Comparison of ENCODE assay signal across 11 mouse cellular contexts in the genomic region with DNA sequence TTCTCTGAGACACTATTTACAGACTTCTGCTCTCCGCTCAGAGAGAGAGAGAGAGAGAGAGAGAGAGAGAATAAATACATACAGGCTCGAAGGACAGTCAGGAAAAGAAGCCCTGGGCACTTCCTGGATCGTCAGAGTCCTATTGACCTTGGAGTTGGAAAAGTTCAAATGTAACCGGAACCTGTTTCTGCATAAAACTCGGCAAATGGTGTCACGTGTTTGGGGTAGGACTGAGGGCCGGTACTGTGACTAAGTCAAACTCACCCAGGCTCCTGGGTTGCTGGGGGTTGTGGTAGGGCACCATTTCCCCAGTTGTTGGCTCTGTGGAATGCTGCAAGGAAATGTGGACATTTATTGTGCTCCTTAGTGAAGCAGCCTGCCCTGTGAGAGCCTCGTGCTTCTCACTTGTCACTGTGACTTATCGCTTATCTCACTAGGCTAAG. TPM values are rescaled to one million over a fixed set of nuclear protein-coding genes. Genes with fewer than 3 reads are reported as not detected.
DNase-seq lines count a peak whose midpoint lies in the region; ATAC-seq and TF ChIP-seq lines count a peak whose summit lies in the region.
"Had no signal": no experiment of that assay in that cellular context is flagged by ENCODE, and none has a peak within 500 bp of the region (broad histone marks: within the 10 kb centered on the region; RNA-seq: fewer than 3 reads in every experiment).

No protein-coding gene starts in this region.

- H3K4me2 ChIP-seq in lung, embryonic 14.5 days, result peak overlapping the region; percentile 46
- no peak overlapping the region for H3K4me2 ChIP-seq in stomach, embryonic 14.5 days (replicated peaks; ENCODE audit: low read depth, low read length)

- no peak for TF ChIP-seq CTCF in lung, embryonic 14.5 days (IDR thresholded peaks at IDR 0.05; ENCODE audit: low read depth)

- peak overlapping the region; percentile 81 for H3K27ac ChIP-seq in lung, embryonic 14.5 days (ENCODE audit: low read depth)
- H3K27ac ChIP-seq in stomach, embryonic 14.5 days (ENCODE audit: low read length), result peak overlapping the region; percentile 7; the same call in 1 of the 2 replicates

- no peaks in the 10 kb centered on the region for H3K9me3 ChIP-seq in lung, embryonic 14.5 days (ENCODE audit: low read depth, low read length)
- no peaks in the 10 kb centered on the region for H3K9me3 ChIP-seq in stomach, embryonic 14.5 days (ENCODE audit: control insufficient read depth, low read depth, low read length)

- no peak overlapping the region for H3K9ac ChIP-seq in lung, embryonic 14.5 days
- no peak overlapping the region for H3K9ac ChIP-seq in stomach, embryonic 14.5 days (replicated peaks; ENCODE audit: low read depth, low read length)

- peaks cover 28% of the 10 kb centered on the region for H3K4me1 ChIP-seq in lung, embryonic 14.5 days (ENCODE audit: insufficient read depth)
- peaks cover 17% of the 10 kb centered on the region for H3K4me1 ChIP-seq in stomach, embryonic 14.5 days (ENCODE audit: control insufficient read depth, insufficient read depth, low read length)

- H3K27me3 ChIP-seq in lung, embryonic 14.5 days (ENCODE audit: insufficient read depth, low read length), result no peaks in the 10 kb centered on the region
- no peaks in the 10 kb centered on the region for H3K27me3 ChIP-seq in stomach, embryonic 14.5 days (ENCODE audit: control insufficient read depth, insufficient read depth, low read length)

- intact Hi-C loops in gastrocnemius, postnatal 14 days (cut with DNase I; ENCODE audit: low total_unique reads), result no loop called here
- intact Hi-C loops in heart, postnatal 10 days (cut with DNase I), result no loop called here

- DNase-seq in gastrocnemius, adult 18-20 months (ENCODE audit: low spot score), result peak; percentile 61
- DNase-seq in gastrocnemius, postnatal 14 days, result no peak
- DNase-seq in lung, embryonic 14.5 days, result peak; percentile 30
- DNase-seq in lung, postnatal 14 days, result no peak
- peak; percentile 46 for DNase-seq in heart, postnatal 10 days
- DNase-seq in embryo, embryonic 10 days (ENCODE audit: low spot score), result no peak
- DNase-seq in retina, embryonic 14.5 days (ENCODE audit: low spot score), result no peak

- no peaks in the 10 kb centered on the region for H3K36me3 ChIP-seq in lung, embryonic 14.5 days (ENCODE audit: insufficient read depth)
- H3K36me3 ChIP-seq in stomach, embryonic 14.5 days (ENCODE audit: control insufficient read depth, insufficient read depth, low read length), result no peaks in the 10 kb centered on the region

- 14% methylated on average over 9 of the region's 9 CpGs for WGBS in lung, embryonic 14.5 days
- 30% methylated on average over 9 of the region's 9 CpGs for whole genome bisulfite sequencing in stomach, embryonic 14.5 days

- H3K4me3 ChIP-seq in lung, embryonic 14.5 days (ENCODE audit: low read depth, low read length), result no peak overlapping the region
- H3K4me3 ChIP-seq in stomach, embryonic 14.5 days (ENCODE audit: low read depth, low read length), result no peak overlapping the region

- 0 out of 2 replicates have a peak, but pooled peaks have one; percentile 15 for ATAC-seq in lung, embryonic 14.5 days (ENCODE audit: insufficient read depth)
- ATAC-seq in stomach, embryonic 14.5 days (ENCODE audit: insufficient number of reproducible peaks, insufficient read depth, low FRiP score, low read depth), result no peak
- ATAC-seq: forebrain, embryonic 14.5 days had no signal

RNA-seq across cellular contexts. Expression of a gene that starts 1.3 kb away (rescaled TPM):
- total RNA-seq in gastrocnemius, adult 18-20 months (2021), result 100 to 1,000 TPM; 286 to 347 TPM
- total RNA-seq in gastrocnemius, postnatal 14 days (2021), result 100 to 1,000 TPM; 119 to 131 TPM
- 0.63 and 0.85 TPM in 2 replicates for polyA plus RNA-seq in lung, embryonic 14.5 days (2014; fragmentation: Nextera tagmentation; extraction: Ambion mirVana)
- total RNA-seq in heart, postnatal 10 days (2021), result 10 to 100 TPM; 85.0 to 90.5 TPM
- 0.55 and 0.59 TPM in 2 replicates for polyA plus RNA-seq in stomach, embryonic 14.5 days (2014; fragmentation: Nextera tagmentation; extraction: Ambion mirVana)

RNA-seq across cellular contexts. Expression of a gene that starts 55.9 kb away (rescaled TPM):
- total RNA-seq in gastrocnemius, adult 18-20 months (2021), result under 1 TPM; 0.25 to 0.40 TPM
- total RNA-seq in gastrocnemius, postnatal 14 days (2021), result under 1 TPM; 0.43 to 0.66 TPM
- polyA plus RNA-seq in lung, embryonic 14.5 days (2014; fragmentation: Nextera tagmentation; extraction: Ambion mirVana), result not detected in 2 replicates
- under 1 TPM; 0.20 to 0.53 TPM for total RNA-seq in heart, postnatal 10 days (2021)
- not detected in 2 replicates for polyA plus RNA-seq in stomach, embryonic 14.5 days (2014; fragmentation: Nextera tagmentation; extraction: Ambion mirVana)
- total RNA-seq: common myeloid progenitor, adult 5-6 weeks had no signal
- polyA plus RNA-seq: forebrain, embryonic 14.5 days; hindbrain, embryonic 16.5 days had no signal

Comparison
In these comparisons a context has a peak if more than half of its experiments do, and no peak if none do; other contexts are left out.
1. DNase-seq: peak in gastrocnemius, adult 18-20 months (single experiment), lung, embryonic 14.5 days (single experiment) and heart, postnatal 10 days (2 of 2); none in gastrocnemius, postnatal 14 days (single experiment), lung, postnatal 14 days (single experiment), embryo, embryonic 10 days (single experiment) and retina, embryonic 14.5 days (single experiment).